In the genomic region with DNA sequence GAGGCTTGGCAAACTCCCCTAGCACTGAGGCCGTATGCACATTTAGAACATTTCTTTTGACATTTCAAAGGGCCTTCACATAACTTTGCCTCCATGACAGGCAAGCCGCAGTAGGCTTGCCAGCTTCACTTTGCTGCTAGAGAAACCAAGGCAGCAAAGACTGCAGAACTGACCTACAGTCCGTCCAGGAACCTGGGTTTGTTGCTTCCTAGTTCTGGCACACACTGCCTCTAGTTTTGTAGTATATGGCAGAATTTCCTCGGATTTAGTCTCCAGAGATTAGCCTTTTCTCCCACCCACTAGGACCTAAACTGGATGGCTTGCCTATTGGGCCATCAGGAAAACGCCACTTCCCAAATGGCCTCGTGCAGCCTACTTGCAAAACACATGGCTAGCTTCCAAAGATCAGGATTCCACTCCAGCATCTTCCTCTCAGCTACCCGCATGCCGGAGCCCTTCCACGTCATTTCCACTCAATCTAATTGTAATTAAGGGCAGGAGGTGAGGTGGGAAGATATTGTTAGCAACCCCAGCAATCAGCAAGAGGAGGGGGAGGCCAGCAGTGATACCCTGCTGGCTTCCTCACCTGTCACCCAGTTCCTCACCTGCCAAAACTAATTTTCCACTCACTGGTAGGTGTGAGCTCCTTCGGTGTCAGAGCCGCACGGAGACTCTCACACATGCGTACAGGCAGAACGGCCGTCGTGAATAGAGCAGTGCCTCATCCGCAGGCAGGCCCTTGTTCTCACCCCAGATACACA, we compare ENCODE assay signal across 7 mouse cellular contexts. TPM values are rescaled to one million over a fixed set of nuclear protein-coding genes. Genes with fewer than 3 reads are reported as not detected.
DNase-seq lines count a peak whose midpoint lies in the region; ATAC-seq and TF ChIP-seq lines count a peak whose summit lies in the region.

No protein-coding gene starts in this region.

- H3K4me2 ChIP-seq in embryonic facial prominence, embryonic 11.5 days (ENCODE audit: low read depth, low read length), result peak overlapping the region; percentile 13
- H3K4me2 ChIP-seq in hindbrain, embryonic 13.5 days, result peak overlapping the region; percentile 42
- H3K4me2 ChIP-seq in neural tube, embryonic 15.5 days, result peak overlapping the region; percentile 34

- 49% methylated on average over 17 of the region's 17 CpGs for WGBS in liver, adult 2 months
- 73% methylated on average over 17 of the region's 17 CpGs for WGBS in embryonic facial prominence, embryonic 11.5 days
- WGBS in hindbrain, embryonic 13.5 days, result 61% methylated on average over 17 of the region's 17 CpGs
- 62% methylated on average over 17 of the region's 17 CpGs for WGBS in neural tube, embryonic 15.5 days

- H3K9ac ChIP-seq in liver, adult 2 months (ENCODE audit: low read depth, low read length), result no peak overlapping the region
- H3K9ac ChIP-seq in embryonic facial prominence, embryonic 11.5 days (replicated peaks; ENCODE audit: low read length), result no peak overlapping the region
- H3K9ac ChIP-seq in hindbrain, embryonic 13.5 days, result 0 out of 2 replicates have a peak overlapping the region, but pooled peaks have one; percentile 35
- 0 out of 2 replicates have a peak overlapping the region, but pooled peaks have one; percentile 3 for H3K9ac ChIP-seq in neural tube, embryonic 15.5 days (replicated peaks)

- no peaks in the 10 kb centered on the region for H3K27me3 ChIP-seq in liver, adult 2 months (ENCODE audit: control insufficient read depth, insufficient read depth, low read length)
- no peaks in the 10 kb centered on the region for H3K27me3 ChIP-seq in embryonic facial prominence, embryonic 11.5 days (ENCODE audit: control insufficient read depth, insufficient read depth, low read length)
- H3K27me3 ChIP-seq in hindbrain, embryonic 13.5 days, result peaks cover 2% of the 10 kb centered on the region; the same call in 1 of the 2 replicates
- H3K27me3 ChIP-seq in neural tube, embryonic 15.5 days (replicated peaks), result 0 out of 2 replicates have a peak, but pooled peaks cover 4% of the 10 kb centered on the region

- DNase-seq in liver, adult 2 months (ENCODE audit: extremely low read depth, low read depth, low spot score), result peak; percentile 54
- no peak for DNase-seq in liver
- DNase-seq in embryonic facial prominence, embryonic 11.5 days (ENCODE audit: low spot score), result no peak
- no peak for DNase-seq in lung, postnatal 25 days (ENCODE audit: low spot score)

- H3K27ac ChIP-seq in liver, adult 2 months (replicated peaks; ENCODE audit: insufficient read depth, low read depth, low read length), result no peak overlapping the region
- H3K27ac ChIP-seq in embryonic facial prominence, embryonic 11.5 days (replicated peaks; ENCODE audit: low read depth, low read length), result no peak overlapping the region
- peak overlapping the region; percentile 66; the same call in 1 of the 2 replicates for H3K27ac ChIP-seq in hindbrain, embryonic 13.5 days
- no peak overlapping the region for H3K27ac ChIP-seq in neural tube, embryonic 15.5 days (replicated peaks)

- TF ChIP-seq CTCF in liver, adult 2 months (IDR thresholded peaks at IDR 0.05; ENCODE audit: low read depth, low read length), result no peak

- no peak for ATAC-seq in embryonic facial prominence, embryonic 11.5 days (replicated peaks; ENCODE audit: insufficient number of reproducible peaks, low FRiP score, low TSS enrichment, low read depth)
- ATAC-seq in hindbrain, embryonic 13.5 days (ENCODE audit: low FRiP score), result peak; percentile 25; the same call in 1 of the 2 replicates
- ATAC-seq in neural tube, embryonic 15.5 days (ENCODE audit: low FRiP score), result no peak
- no peak for ATAC-seq in CD4-positive, CD25-positive, alpha-beta regulatory T cell, adult 4 months

- no peaks in the 10 kb centered on the region for H3K79me2 ChIP-seq in liver, adult 2 months (ENCODE audit: control insufficient read depth, insufficient read depth, low read length)

- H3K36me3 ChIP-seq in liver, adult 2 months (ENCODE audit: control insufficient read depth, insufficient read depth, low read length), result no peaks in the 10 kb centered on the region
- H3K36me3 ChIP-seq in embryonic facial prominence, embryonic 11.5 days (replicated peaks; ENCODE audit: control insufficient read depth, insufficient read depth, low read depth, low read length), result no peaks in the 10 kb centered on the region
- no peaks in the 10 kb centered on the region for H3K36me3 ChIP-seq in hindbrain, embryonic 13.5 days
- H3K36me3 ChIP-seq in neural tube, embryonic 15.5 days, result no peaks in the 10 kb centered on the region

- no peak for TF ChIP-seq POLR2A in liver, adult 2 months (IDR thresholded peaks at IDR 0.05; ENCODE audit: extremely low read depth, insufficient read depth, low read length)

- no peaks in the 10 kb centered on the region for H3K4me1 ChIP-seq in liver, adult 2 months (ENCODE audit: control insufficient read depth, insufficient read depth, low read length)
- H3K4me1 ChIP-seq in embryonic facial prominence, embryonic 11.5 days (ENCODE audit: control insufficient read depth, insufficient read depth, low read length), result peaks cover 3% of the 10 kb centered on the region
- H3K4me1 ChIP-seq in hindbrain, embryonic 13.5 days (replicated peaks), result peaks cover 38% of the 10 kb centered on the region
- H3K4me1 ChIP-seq in neural tube, embryonic 15.5 days, result peaks cover 19% of the 10 kb centered on the region

- H3K4me3 ChIP-seq in liver, adult 2 months (ENCODE audit: insufficient read depth, low read depth, low read length), result no peak overlapping the region
- no peak overlapping the region for H3K4me3 ChIP-seq in embryonic facial prominence, embryonic 11.5 days (ENCODE audit: low read depth, low read length)
- no peak overlapping the region for H3K4me3 ChIP-seq in hindbrain, embryonic 13.5 days
- no peak overlapping the region for H3K4me3 ChIP-seq in neural tube, embryonic 15.5 days (replicated peaks)

- no peaks in the 10 kb centered on the region for H3K9me3 ChIP-seq in embryonic facial prominence, embryonic 11.5 days (replicated peaks; ENCODE audit: control insufficient read depth, low read length)
- H3K9me3 ChIP-seq in hindbrain, embryonic 13.5 days, result no peaks in the 10 kb centered on the region
- H3K9me3 ChIP-seq in neural tube, embryonic 15.5 days (replicated peaks), result no peaks in the 10 kb centered on the region

RNA-seq across cellular contexts. Expression of a gene that starts 7.8 kb away (rescaled TPM):
- 0.09 and 0.13 TPM in 2 replicates for total RNA-seq in liver, adult 2 months (2014; rRNA removed)
- polyA plus RNA-seq in liver, adult 2 months (2012; rRNA removed), result 0.06 and 0.07 TPM in 2 replicates
- 0.80 and 1.3 TPM in 2 replicates for polyA plus RNA-seq in embryonic facial prominence, embryonic 11.5 days (2014; fragmentation: Nextera tagmentation; extraction: Ambion mirVana)
- polyA plus RNA-seq in hindbrain, embryonic 13.5 days (2015; fragmentation: Nextera tagmentation; extraction: Ambion mirVana), result 4.8 and 5.2 TPM in 2 replicates
- 7.3 and 9.2 TPM in 2 replicates for polyA plus RNA-seq in neural tube, embryonic 15.5 days (2015; fragmentation: Nextera tagmentation; extraction: Ambion mirVana)
- polyA plus RNA-seq in CD4-positive, CD25-positive, alpha-beta regulatory T cell, adult 4 months (2017; shearing (Covaris generic)), result 1 to 10 TPM; 1.9 to 2.5 TPM

RNA-seq across cellular contexts. Expression of a gene that starts 9.2 kb away (rescaled TPM):
- 7.3 and 7.9 TPM in 2 replicates for total RNA-seq in liver, adult 2 months (2014; rRNA removed)
- polyA plus RNA-seq in liver, adult 2 months (2012; rRNA removed), result 6.9 and 7.4 TPM in 2 replicates
- polyA plus RNA-seq in embryonic facial prominence, embryonic 11.5 days (2014; fragmentation: Nextera tagmentation; extraction: Ambion mirVana), result 49.5 and 56.8 TPM in 2 replicates
- 26.4 and 27.4 TPM in 2 replicates for polyA plus RNA-seq in hindbrain, embryonic 13.5 days (2015; fragmentation: Nextera tagmentation; extraction: Ambion mirVana)
- polyA plus RNA-seq in neural tube, embryonic 15.5 days (2015; fragmentation: Nextera tagmentation; extraction: Ambion mirVana), result 22.0 and 24.1 TPM in 2 replicates
- polyA plus RNA-seq in CD4-positive, CD25-positive, alpha-beta regulatory T cell, adult 4 months (2017; shearing (Covaris generic)), result 10 to 100 TPM; 10.2 to 12.1 TPM

Comparison
In these comparisons a context has a peak if more than half of its experiments do, and no peak if none do; other contexts are left out.
1. H3K9ac ChIP-seq: peak in hindbrain, embryonic 13.5 days (single experiment) and neural tube, embryonic 15.5 days (single experiment); none in liver, adult 2 months (single experiment) and embryonic facial prominence, embryonic 11.5 days (single experiment).
2. Peak in every context shown above with its lines, with median percentiles within 50 percentile points of each other: H3K4me2 ChIP-seq.